Mouse (Mus musculus): ENCODE measurements around the gene Maco1.

DNA sequence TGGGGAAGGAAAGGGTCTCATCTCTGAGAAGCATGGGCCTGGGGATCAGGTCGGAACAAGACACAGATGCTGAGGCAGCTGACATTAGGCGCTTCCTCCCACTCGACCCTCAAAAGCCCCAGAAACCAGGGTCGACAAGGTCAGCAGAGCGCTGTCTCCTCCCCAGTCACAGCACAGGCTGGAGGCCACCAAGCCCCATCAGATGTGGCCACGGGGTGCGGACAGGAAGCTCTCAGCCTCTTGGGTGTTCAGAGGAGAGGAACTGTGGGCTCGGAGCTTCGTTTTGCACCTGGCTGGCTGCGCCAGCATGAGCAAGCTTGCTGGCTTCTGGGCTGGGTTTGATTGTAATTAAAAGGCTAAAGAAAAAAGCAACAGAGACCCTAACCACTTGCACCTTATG lies 98.8 kb downstream of the Maco1 start:
- TF ChIP-seq ZC3H11A (IDR thresholded peaks at IDR 0.05; ENCODE audit: borderline replicate concordance, low read depth, low read length) (no peak), CHD2 (IDR thresholded peaks at IDR 0.05; ENCODE audit: low read depth, low read length) (no peak), ZNF384 (IDR thresholded peaks at IDR 0.05; ENCODE audit: low read depth, low read length) (no peak)
